Mouse (Mus musculus) hindbrain, postnatal 0 days (tissue): Measurements from ENCODE around the gene A230050P20Rik. TPM values are rescaled to one million over a fixed set of nuclear protein-coding genes. Genes with fewer than 3 reads are reported as not detected.

ENCODE experiments used
- ATAC-seq: fragments of 200-750 bp; cut with Nextera tagmentation; 2 replicates; pipeline ENCODE4 v1.8.0; 2017; ENCODE audit warnings: mild to moderate bottlenecking, moderate TSS enrichment, moderate library complexity
- DNase-seq: peaks from one replicate; pipeline ENCODE4 v3.0.0-alpha.2; 2015; ENCODE audit warnings: low spot score
- H3K27ac ChIP-seq: fragments of 300-500 bp; sonication (generic); 2 replicates; pipeline ENCODE4 v1.5.1; 2014; ENCODE audit warnings: mild to moderate bottlenecking
- H3K27me3 ChIP-seq: fragments of 300-500 bp; sonication (generic); 2 replicates; pipeline ENCODE4 v1.6.1; 2014; ENCODE audit warnings: low read length, mixed read lengths; ENCODE audit not compliant: insufficient read depth
- H3K36me3 ChIP-seq: fragments of 300-500 bp; sonication (generic); 2 replicates; pipeline ENCODE4 v1.6.1; 2014; ENCODE audit warnings: low read length, mixed read lengths; ENCODE audit not compliant: insufficient read depth
- H3K4me1 ChIP-seq: fragments of 300-500 bp; sonication (generic); 2 replicates; pipeline ENCODE4 v1.6.1; 2014; ENCODE audit warnings: antibody characterized with exemption, low read length, mixed read lengths; ENCODE audit not compliant: insufficient read depth
- H3K4me2 ChIP-seq: fragments of 300-500 bp; sonication (generic); 2 replicates; pipeline ENCODE4 v1.6.1; 2014; ENCODE audit warnings: low read depth, mild to moderate bottlenecking, low read length, moderate library complexity, mixed read lengths
- H3K4me3 ChIP-seq: fragments of 300-500 bp; sonication (generic); 2 replicates; pipeline ENCODE4 v1.5.1; 2014; ENCODE audit warnings: low read length
- H3K9ac ChIP-seq: fragments of 300-500 bp; sonication (generic); replicated peaks from 2 replicates; pipeline ENCODE4 v1.6.1; 2014; ENCODE audit warnings: mild to moderate bottlenecking, low read length, moderate library complexity, mixed read lengths
- H3K9me3 ChIP-seq: fragments of 300-500 bp; sonication (generic); 2 replicates; pipeline ENCODE4 v1.6.1; 2016; ENCODE audit warnings: low read length, mixed read lengths
- CTCF ChIP-seq: IDR thresholded peaks from 2 replicates; pipeline ENCODE4 v1.5.1; 2016; ENCODE audit warnings: antibody characterized with exemption, control low read depth, low read depth
- WGBS: fragments of 180-500 bp; shearing (Covaris S2); extraction: QIAGEN DNeasy Blood & Tissue Kit; methylation state at CpG from one replicate; pipeline ENCODE4 v1.1.7; 2014; 5-methylcytosine and 5-hydroxymethylcytosine counted together
- polyA plus RNA-seq: library from polyadenylated mRNA; unstranded; fragments of >200 nt; fragmentation: Nextera tagmentation; extraction: Ambion mirVana; gene quantifications from 2 replicates; pipeline ENCODE4 v1.2.1, GENCODE M21; 2015
- total RNA-seq: library from RNA; depleted of rRNA; stranded (reverse); fragments of >200 nt; gene quantifications from 2 replicates; pipeline ENCODE4 v1.2.3, GENCODE M21; 2014

A230050P20Rik gene
- total and polyA plus RNA-seq, 2 experiments from 2014 or later, result 26.0 to 32.7 TPM

- 0 out of 2 replicates have a peak, but pooled peaks cover 3% of the 10 kb centered on the region for H3K36me3 ChIP-seq
- no peaks in the 10 kb centered on the region for H3K9me3 ChIP-seq
- H3K27ac ChIP-seq, result no peak overlapping the region
- no peak overlapping the region for H3K9ac ChIP-seq
- ATAC-seq (no peak), DNase-seq (no peak)
- H3K4me1 ChIP-seq, result no peaks in the 10 kb centered on the region
- TF ChIP-seq CTCF, result no peak
- no peaks in the 10 kb centered on the region for H3K27me3 ChIP-seq
- 90% methylated on average over 7 of the region's 10 CpGs for WGBS
- H3K4me2 ChIP-seq, result no peak overlapping the region
- H3K4me3 ChIP-seq, result no peak overlapping the region
These were observed 4.5 kb downstream of the A230050P20Rik start for GRCm38 (mm10) chr9:20872991-20873390.

GRCm38 (mm10) chr9:20873521-20873920 lies 5.1 kb downstream of the A230050P20Rik start:
- WGBS, result 89% methylated on average over 12 of the region's 12 CpGs
- no peak overlapping the region for H3K4me2 ChIP-seq
- no peak overlapping the region for H3K4me3 ChIP-seq
- no peaks in the 10 kb centered on the region for H3K4me1 ChIP-seq
- no peak for TF ChIP-seq CTCF
- H3K27ac ChIP-seq, result no peak overlapping the region
- H3K9ac ChIP-seq, result no peak overlapping the region
- H3K36me3 ChIP-seq, result 0 out of 2 replicates have a peak, but pooled peaks cover 3% of the 10 kb centered on the region
- no peaks in the 10 kb centered on the region for H3K27me3 ChIP-seq
- H3K9me3 ChIP-seq, result no peaks in the 10 kb centered on the region
- ATAC-seq, result no peak
- no peak for DNase-seq

GRCm38 (mm10) chr9:20875021-20875790 lies 6.8 kb downstream of the A230050P20Rik start:
- Histone ChIP-seq H3K36me3 (0 out of 2 replicates have a peak, but pooled peaks cover 3% of the 10 kb centered on the region), H3K27me3 (no peaks in the 10 kb centered on the region), H3K4me1 (no peaks in the 10 kb centered on the region), H3K4me2 (no peak overlapping the region), H3K27ac (no peak overlapping the region), H3K9me3 (no peaks in the 10 kb centered on the region), H3K4me3 (no peak overlapping the region), H3K9ac (no peak overlapping the region; the same call in 1 of the 2 replicates)
- TF ChIP-seq CTCF, result no peak
- peak; percentile 32 for DNase-seq
- no peak for ATAC-seq
- WGBS, result 70% methylated on average over 23 of the region's 23 CpGs

GRCm38 (mm10) chr9:20876318-20877117 lies 8.1 kb downstream of the A230050P20Rik start:
- no peak overlapping the region; the same call in 1 of the 2 replicates for H3K4me2 ChIP-seq
- no peaks in the 10 kb centered on the region for H3K4me1 ChIP-seq
- ATAC-seq (no peak), DNase-seq (no peak)
- H3K9me3 ChIP-seq, result no peaks in the 10 kb centered on the region
- 0 out of 2 replicates have a peak, but pooled peaks cover 3% of the 10 kb centered on the region for H3K36me3 ChIP-seq
- WGBS, result 67% methylated on average over 9 of the region's 9 CpGs
- no peak for TF ChIP-seq CTCF
- no peak overlapping the region for H3K4me3 ChIP-seq
- H3K9ac ChIP-seq, result no peak overlapping the region
- no peak overlapping the region for H3K27ac ChIP-seq
- H3K27me3 ChIP-seq, result no peaks in the 10 kb centered on the region

- peak overlapping the region; percentile 62; the same call in 1 of the 2 replicates for H3K27ac ChIP-seq
These were observed 8.9 kb downstream of the A230050P20Rik start for GRCm38 (mm10) chr9:20877118-20878040.

More at GRCm38 (mm10) chr9:20877118-20878040, 8.9 kb downstream of the A230050P20Rik start:
- Histone ChIP-seq H3K4me1 (no peaks in the 10 kb centered on the region), H3K36me3 (0 out of 2 replicates have a peak, but pooled peaks cover 3% of the 10 kb centered on the region), H3K9ac (peak overlapping the region; percentile 19), H3K9me3 (no peaks in the 10 kb centered on the region), H3K4me3 (peak overlapping the region; percentile 41), H3K27me3 (no peaks in the 10 kb centered on the region), H3K4me2 (peak overlapping the region; percentile 60)
- ATAC-seq (no peak), DNase-seq (no peak)
- 35% methylated on average over 14 of the region's 14 CpGs for WGBS
- no peak for TF ChIP-seq CTCF
